Mouse (Mus musculus) frontal cortex, adult 2 months (tissue): ENCODE results near the gene Zranb3. TPM values are rescaled to one million over a fixed set of nuclear protein-coding genes. Genes with fewer than 3 reads are reported as not detected.
"Not testable (repeated sequence)": the region's sequence is repeated elsewhere in the genome, so short reads cannot be mapped to it uniquely, and the experiment has no call there.

Experiments used
- DNase-seq, 2 experiments: peaks; one replicate each; pipeline ENCODE4 v3.0.0; 2022; ENCODE audit warnings: low spot score in 1 of 2; ENCODE audit errors: extremely low spot score in 1 of 2
- polyA plus RNA-seq: library from polyadenylated mRNA; depleted of rRNA; stranded (reverse); fragments of >200 nt; gene quantifications from 2 replicates; pipeline ENCODE4 v1.2.3, GENCODE M21; 2012

The Zranb3 gene
- polyA plus RNA-seq, 1 experiment: 5.7 TPM

GRCm38 (mm10) chr1:127993892-127994291 is 109.0 kb downstream of the Zranb3 start:
- DNase-seq: no peak

DNA sequence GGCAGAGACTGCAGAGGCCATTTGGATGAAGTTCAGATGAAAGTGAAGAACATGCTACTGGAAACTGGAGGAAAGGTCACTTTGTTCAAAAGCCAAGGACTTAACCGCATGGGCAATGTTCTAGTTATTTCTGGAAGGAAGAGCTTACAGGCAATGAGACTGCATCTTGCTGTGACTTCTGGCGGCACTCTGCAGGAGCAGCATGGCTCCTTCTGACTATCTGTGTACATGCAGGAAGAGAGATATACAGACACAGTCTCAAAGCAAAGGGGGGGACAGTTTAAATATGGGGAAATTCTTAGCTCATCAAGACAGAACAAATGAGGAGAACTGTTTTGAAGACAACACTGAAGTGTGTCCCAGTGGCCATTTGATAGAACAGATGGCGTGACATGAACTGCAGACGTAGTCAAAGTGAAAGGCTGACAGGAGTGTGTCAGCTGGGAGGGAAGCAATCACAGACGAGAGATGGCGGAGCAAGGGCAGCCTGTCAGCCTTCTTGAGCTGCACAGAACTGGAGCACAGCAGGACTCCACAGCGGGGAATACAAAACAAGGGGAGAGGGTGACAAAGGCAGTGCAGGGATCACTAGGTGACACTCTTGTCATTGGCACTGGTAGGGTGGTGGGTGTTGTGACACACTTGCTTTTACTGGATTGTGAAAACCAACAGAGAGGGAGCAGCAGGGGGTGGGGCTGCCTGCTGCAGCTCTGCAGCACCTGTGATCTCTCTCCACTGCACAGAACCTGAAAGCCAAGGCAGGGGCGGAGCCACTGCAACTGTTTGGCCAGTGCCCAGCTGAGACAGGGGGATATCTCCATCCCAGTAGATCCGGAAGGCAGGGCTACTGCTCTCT is 112.7 kb downstream of the Zranb3 start:
- peak in 1 of 2 experiments; percentile 42 for DNase-seq

- no peak for DNase-seq
Measured at GRCm38 (mm10) chr1:127989387-127989786, 113.5 kb downstream of the Zranb3 start.

DNA sequence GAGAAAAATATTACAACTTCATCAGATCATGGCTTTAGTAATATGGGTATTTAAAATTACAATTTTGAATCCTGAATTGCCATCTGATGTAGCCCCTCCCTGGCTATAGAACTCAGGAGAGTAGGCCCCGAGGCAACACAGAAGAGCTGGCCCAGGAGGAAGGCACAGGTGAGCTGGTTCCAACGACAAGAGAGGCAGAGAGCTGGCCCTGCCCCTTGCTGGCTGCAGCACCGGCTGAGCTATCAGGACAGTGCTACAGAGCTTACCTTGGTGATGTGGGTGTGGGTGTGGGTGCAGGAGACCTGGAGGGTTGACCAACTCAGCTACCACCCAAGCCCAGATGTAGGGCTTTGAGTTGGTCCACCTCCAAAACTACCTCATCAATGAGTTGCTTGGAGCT is 114.6 kb downstream of the Zranb3 start:
- no peak for DNase-seq

DNA sequence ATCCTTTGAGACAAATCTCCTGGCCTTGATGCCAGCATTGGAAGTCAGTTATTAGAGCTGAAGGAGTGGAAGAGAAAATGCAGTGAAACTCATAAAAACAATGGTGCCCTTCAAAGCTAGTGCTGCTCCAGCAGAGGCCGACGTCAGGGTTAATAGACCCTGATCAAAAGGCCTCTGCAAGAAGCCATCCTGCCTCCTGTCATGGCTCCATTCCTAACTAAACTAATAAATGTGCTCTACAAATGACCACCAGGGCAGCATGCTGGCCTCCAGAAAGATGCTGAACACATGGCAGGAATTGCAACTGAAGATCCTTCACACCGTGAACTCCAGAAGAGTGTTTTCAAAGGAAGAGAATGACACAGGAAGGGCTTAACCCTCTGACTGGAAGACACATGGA is 117.5 kb downstream of the Zranb3 start:
- no peak for DNase-seq

- DNase-seq: no peak
Measured at GRCm38 (mm10) chr1:127983274-127983993, 119.4 kb downstream of the Zranb3 start.

DNA sequence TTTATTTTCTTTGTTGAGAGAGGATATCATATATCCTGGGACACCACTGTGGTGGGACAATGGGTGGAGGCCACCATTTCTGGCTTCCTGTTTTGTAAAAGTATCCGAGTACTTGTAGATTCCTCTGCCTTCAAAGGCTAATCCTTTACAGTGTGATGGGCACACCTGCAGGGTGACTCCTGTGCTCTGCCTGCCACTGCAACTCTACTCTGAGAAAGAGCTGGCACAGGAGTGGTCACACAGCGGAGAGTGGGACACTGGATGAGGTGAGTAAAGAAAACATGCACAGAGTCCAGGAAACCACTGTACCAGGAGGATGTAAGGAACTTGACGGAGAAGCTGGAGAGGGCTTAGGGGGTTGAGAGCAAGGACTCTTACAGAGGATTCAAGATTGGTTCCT is 120.6 kb downstream of the Zranb3 start:
- no peak for DNase-seq

- DNase-seq: no peak
Measured at GRCm38 (mm10) chr1:127980911-127981559, 121.8 kb downstream of the Zranb3 start.

DNA sequence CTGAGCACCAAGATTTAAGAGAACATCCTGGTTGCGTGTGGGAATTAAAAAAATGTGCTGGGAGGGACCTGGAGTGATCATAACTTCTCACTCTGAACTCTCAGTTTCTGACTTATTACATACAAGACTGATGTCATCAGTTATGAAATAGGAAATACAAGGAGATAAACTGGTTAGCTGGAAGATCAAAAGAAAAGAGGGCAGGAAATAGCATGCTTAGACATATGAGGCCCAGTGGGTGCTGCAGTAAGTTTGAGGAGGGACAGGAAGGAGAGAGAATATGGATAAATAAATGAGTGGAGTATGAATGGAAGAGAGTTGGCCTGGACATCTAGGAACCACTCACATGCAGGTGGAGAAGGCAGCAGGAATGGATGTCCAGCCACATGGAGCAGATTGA is 124.7 kb downstream of the Zranb3 start:
- DNase-seq: no peak

- no peak for DNase-seq
Measured at GRCm38 (mm10) chr1:127976106-127976505, 126.7 kb downstream of the Zranb3 start.

- peak; percentile 68 to 78 for DNase-seq
Measured at GRCm38 (mm10) chr1:127975676-127976075, 127.2 kb downstream of the Zranb3 start.

DNA sequence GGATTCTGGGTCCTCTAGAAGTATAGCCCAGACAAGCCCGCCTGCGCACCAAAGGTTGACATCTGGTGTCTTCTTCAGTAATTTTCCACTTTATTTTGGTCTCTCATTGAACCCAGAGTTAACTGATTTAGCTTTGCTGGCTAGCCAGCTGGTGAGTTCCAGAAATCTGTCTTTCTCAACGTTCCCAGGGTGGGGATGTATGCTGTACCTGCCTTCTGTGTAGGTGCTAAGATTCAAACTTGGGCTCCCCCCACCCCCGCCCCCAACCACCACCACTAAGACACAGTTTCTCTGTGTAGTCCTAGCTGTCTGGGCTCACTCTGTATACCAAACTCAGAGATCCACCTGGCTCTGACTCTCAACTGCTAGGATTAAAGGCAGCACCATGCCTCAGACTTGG is 128.8 kb downstream of the Zranb3 start:
- DNase-seq: no peak

DNA sequence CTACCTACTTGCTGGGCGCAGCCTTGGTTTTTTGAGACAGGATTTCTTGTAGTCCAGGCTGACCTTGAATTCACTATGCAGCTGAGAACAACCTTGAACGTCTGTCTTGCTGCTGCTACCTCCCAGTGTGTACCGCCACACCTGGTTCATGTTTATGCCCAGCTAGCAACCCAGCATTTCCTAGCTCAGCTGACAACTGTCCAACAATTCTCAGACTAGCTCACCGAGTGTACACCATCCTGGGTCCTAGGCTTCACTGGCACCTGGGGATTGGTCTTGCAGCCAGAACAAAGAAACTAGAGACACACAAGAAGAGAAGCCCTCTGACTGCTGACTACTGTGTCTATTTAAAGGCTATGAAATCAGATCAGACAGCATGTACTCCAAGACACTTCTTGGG is 132.0 kb downstream of the Zranb3 start:
- no peak for DNase-seq

DNA sequence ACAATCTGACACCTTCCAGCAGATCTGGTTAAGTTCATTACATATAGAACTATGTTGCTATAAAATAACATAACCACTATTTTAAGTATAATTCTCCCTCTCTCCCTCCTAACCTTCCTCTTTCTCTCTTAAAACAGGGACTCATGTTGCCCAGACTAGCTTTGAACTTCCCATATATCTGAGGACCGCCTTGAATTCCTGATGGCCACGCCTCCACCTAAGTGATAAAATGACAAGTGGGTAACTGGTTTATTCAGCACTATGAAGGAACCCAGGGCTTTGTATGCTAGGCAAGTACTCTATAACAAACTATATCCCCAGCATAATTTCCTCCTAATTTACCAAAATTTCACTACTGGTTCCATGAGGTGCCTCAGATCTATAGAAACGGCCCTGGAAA is 139.5 kb downstream of the Zranb3 start:
- DNase-seq: no peak

- DNase-seq: no peak
Measured at GRCm38 (mm10) chr1:127961140-127961539, 141.7 kb downstream of the Zranb3 start.

DNA sequence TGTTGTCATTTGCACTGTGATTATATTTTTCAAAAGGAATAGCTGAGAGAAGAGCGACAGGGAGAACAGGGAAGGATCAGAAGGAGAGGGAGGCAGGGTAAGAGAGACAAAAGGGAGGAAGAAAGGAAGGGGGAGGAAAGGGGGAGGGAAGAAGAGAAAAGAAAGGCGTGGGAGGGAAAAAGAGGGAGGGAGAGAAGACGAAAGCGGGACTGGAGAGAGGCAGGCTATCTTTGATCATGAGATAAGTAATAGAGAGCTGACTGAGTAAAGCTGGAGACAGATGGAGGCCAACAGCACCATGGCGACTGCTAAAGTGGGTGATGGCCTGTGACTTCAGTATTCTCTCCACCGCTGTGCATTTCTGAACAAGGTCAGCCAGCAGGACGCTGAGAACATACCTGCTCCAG is 143.5 kb downstream of the Zranb3 start:
- no peak for DNase-seq

- no peak for DNase-seq
Measured at GRCm38 (mm10) chr1:127958801-127959200, 144.0 kb downstream of the Zranb3 start.

GRCm38 (mm10) chr1:127956524-127956923 is 146.3 kb downstream of the Zranb3 start:
- DNase-seq: no peak

DNA sequence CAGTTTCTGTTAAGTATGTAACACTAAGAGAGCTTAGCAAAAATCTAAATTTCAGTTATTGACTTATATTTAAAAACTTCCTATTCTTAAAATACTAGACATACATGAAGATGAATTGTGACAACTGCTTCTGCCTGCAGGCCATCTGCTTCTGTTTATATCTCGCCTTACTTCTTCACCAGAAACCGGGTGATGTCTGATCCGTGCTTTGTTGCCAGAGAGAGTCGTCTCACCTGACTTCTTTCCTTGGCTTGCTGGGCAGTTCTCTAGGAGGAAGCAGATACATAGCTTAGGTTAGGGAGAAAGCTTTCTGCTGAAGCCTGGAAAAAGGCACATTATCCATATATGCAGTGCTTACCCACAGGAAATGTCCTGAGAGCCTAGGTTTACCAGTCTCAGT is 148.0 kb downstream of the Zranb3 start:
- peak; percentile 63 to 73 for DNase-seq

- not testable (repeated sequence) for DNase-seq
Measured at GRCm38 (mm10) chr1:127954198-127954597, 148.6 kb downstream of the Zranb3 start.

DNA sequence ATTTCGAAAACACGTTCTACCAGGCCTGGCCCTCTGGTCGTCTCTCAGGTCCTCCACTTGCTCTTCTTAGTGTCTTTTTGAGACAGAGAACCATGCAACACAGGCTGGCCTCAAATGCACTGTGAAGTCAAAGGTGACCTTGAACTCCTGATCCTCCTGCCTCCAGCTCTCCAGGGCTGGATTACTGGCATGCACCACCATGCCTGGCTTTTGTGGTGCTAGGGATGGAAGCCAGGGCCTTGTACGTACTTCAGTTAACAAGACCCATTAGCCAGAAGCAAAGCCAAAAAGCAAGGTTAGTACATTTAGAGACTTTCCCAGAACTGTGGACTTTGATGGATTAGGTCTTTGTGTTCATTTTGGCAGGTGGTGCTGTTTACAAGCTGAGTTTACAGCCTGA is 150.6 kb downstream of the Zranb3 start:
- no peak for DNase-seq
